Mouse (Mus musculus) midbrain, embryonic 16.5 days (tissue): ENCODE measurements around the gene Pdzd2. TPM values are rescaled to one million over a fixed set of nuclear protein-coding genes. Genes with fewer than 3 reads are reported as not detected.

ENCODE experiments used
- ATAC-seq: fragments of 200-750 bp; cut with Nextera tagmentation; 2 replicates; pipeline ENCODE4 v1.8.0; 2017; ENCODE audit warnings: moderate TSS enrichment
- H3K27ac ChIP-seq: fragments of 300-500 bp; sonication (generic); 2 replicates; pipeline ENCODE4 v1.5.1; 2014; ENCODE audit warnings: mild to moderate bottlenecking, low read length, mixed read lengths
- H3K27me3 ChIP-seq: fragments of 300-500 bp; sonication (generic); 2 replicates; pipeline ENCODE4 v1.6.1; 2014; ENCODE audit warnings: low read depth, low read length, mixed read lengths; ENCODE audit not compliant: control insufficient read depth, insufficient read depth
- H3K36me3 ChIP-seq: fragments of 300-500 bp; sonication (generic); 2 replicates; pipeline ENCODE4 v1.6.1; 2014; ENCODE audit warnings: mild to moderate bottlenecking, low read length, moderate library complexity, mixed read lengths; ENCODE audit not compliant: control insufficient read depth, insufficient read depth
- H3K4me1 ChIP-seq: fragments of 300-500 bp; sonication (generic); 2 replicates; pipeline ENCODE4 v1.6.1; 2014; ENCODE audit warnings: mild to moderate bottlenecking, low read length, mixed read lengths; ENCODE audit not compliant: control insufficient read depth, insufficient read depth
- H3K4me2 ChIP-seq: fragments of 300-500 bp; sonication (generic); 2 replicates; pipeline ENCODE4 v1.6.1; 2014; ENCODE audit warnings: mild to moderate bottlenecking, low read length, mixed read lengths
- H3K4me3 ChIP-seq: fragments of 300-500 bp; sonication (generic); 2 replicates; pipeline ENCODE4 v1.5.1; 2014; ENCODE audit warnings: low read depth, mild to moderate bottlenecking, low read length, moderate library complexity, mixed read lengths
- H3K9ac ChIP-seq: fragments of 300-500 bp; sonication (generic); 2 replicates; pipeline ENCODE4 v1.6.1; 2014; ENCODE audit warnings: low read depth, low read length, mixed read lengths
- H3K9me3 ChIP-seq: fragments of 300-500 bp; sonication (generic); replicated peaks from 2 replicates; pipeline ENCODE4 v1.6.1; 2014; ENCODE audit warnings: mild to moderate bottlenecking, low read length, mixed read lengths; ENCODE audit not compliant: control insufficient read depth, poor library complexity, severe bottlenecking
- WGBS: fragments of 180-500 bp; shearing (Covaris S2); extraction: QIAGEN DNeasy Blood & Tissue Kit; methylation state at CpG from one replicate; pipeline ENCODE4 v1.1.7; 2014; 5-methylcytosine and 5-hydroxymethylcytosine counted together
- polyA plus RNA-seq: library from polyadenylated mRNA; unstranded; fragments of >200 nt; fragmentation: Nextera tagmentation; extraction: Ambion mirVana; gene quantifications from 2 replicates; pipeline ENCODE4 v1.2.1, GENCODE M21; 2015

Gene Pdzd2
- polyA plus RNA-seq, 1 experiment from 2014 or later: 14.5 TPM

GRCm38 (mm10) chr15:12337030-12337778 is 402.5 kb downstream of the Pdzd2 start:
- Histone ChIP-seq H3K4me3 (no peak overlapping the region), H3K27me3 (no peaks in the 10 kb centered on the region), H3K4me2 (no peak overlapping the region), H3K27ac (no peak overlapping the region), H3K9me3 (no peaks in the 10 kb centered on the region), H3K36me3 (no peaks in the 10 kb centered on the region), H3K4me1 (peaks cover 9% of the 10 kb centered on the region), H3K9ac (no peak overlapping the region)
- 93% methylated on average over 4 of the region's 4 CpGs for WGBS
- ATAC-seq: no peak

- no peaks in the 10 kb centered on the region for H3K36me3 ChIP-seq
- no peaks in the 10 kb centered on the region for H3K9me3 ChIP-seq
- H3K27me3 ChIP-seq: no peaks in the 10 kb centered on the region
- no peak overlapping the region for H3K4me2 ChIP-seq
- 81% methylated on average over 4 of the region's 4 CpGs for WGBS
- H3K4me3 ChIP-seq: no peak overlapping the region
- H3K4me1 ChIP-seq: no peaks in the 10 kb centered on the region; the same call in none of the 2 replicates
- no peak overlapping the region for H3K9ac ChIP-seq
- H3K27ac ChIP-seq: no peak overlapping the region
- ATAC-seq: no peak
Observed at GRCm38 (mm10) chr15:12334381-12334780, 405.3 kb downstream of the Pdzd2 start.

GRCm38 (mm10) chr15:12331300-12331699 is 408.4 kb downstream of the Pdzd2 start:
- no peak overlapping the region for H3K27ac ChIP-seq
- WGBS: 71% methylated on average over 1 of the region's 1 CpGs

GRCm38 (mm10) chr15:12330892-12331291 is 408.8 kb downstream of the Pdzd2 start:
- H3K27ac ChIP-seq: no peak overlapping the region
- ATAC-seq: no peak
- no peaks in the 10 kb centered on the region; the same call in none of the 2 replicates for H3K4me1 ChIP-seq
- H3K9me3 ChIP-seq: no peaks in the 10 kb centered on the region
- H3K4me3 ChIP-seq: no peak overlapping the region
- no peak overlapping the region for H3K4me2 ChIP-seq
- H3K36me3 ChIP-seq: no peaks in the 10 kb centered on the region
- no peak overlapping the region for H3K9ac ChIP-seq
- no peaks in the 10 kb centered on the region for H3K27me3 ChIP-seq

More at GRCm38 (mm10) chr15:12331300-12331699, 408.4 kb downstream of the Pdzd2 start:
- no peak overlapping the region for H3K4me2 ChIP-seq
- no peaks in the 10 kb centered on the region for H3K9me3 ChIP-seq
- no peak overlapping the region for H3K4me3 ChIP-seq
- H3K9ac ChIP-seq: no peak overlapping the region
- H3K27me3 ChIP-seq: no peaks in the 10 kb centered on the region
- H3K36me3 ChIP-seq: no peaks in the 10 kb centered on the region
- ATAC-seq: no peak
- no peaks in the 10 kb centered on the region; the same call in none of the 2 replicates for H3K4me1 ChIP-seq

GRCm38 (mm10) chr15:12330389-12330788 is 409.3 kb downstream of the Pdzd2 start:
- no peak overlapping the region for H3K9ac ChIP-seq
- H3K4me1 ChIP-seq: peaks cover 3% of the 10 kb centered on the region
- no peaks in the 10 kb centered on the region for H3K27me3 ChIP-seq
- H3K27ac ChIP-seq: no peak overlapping the region
- H3K4me3 ChIP-seq: no peak overlapping the region
- H3K36me3 ChIP-seq: peaks cover 3% of the 10 kb centered on the region; the same call in 1 of the 2 replicates
- ATAC-seq: no peak
- WGBS: 92% methylated on average over 3 of the region's 3 CpGs
- H3K4me2 ChIP-seq: no peak overlapping the region
- H3K9me3 ChIP-seq: no peaks in the 10 kb centered on the region

- ATAC-seq: no peak
- H3K9me3 ChIP-seq: no peaks in the 10 kb centered on the region
- no peak overlapping the region for H3K4me3 ChIP-seq
- H3K4me1 ChIP-seq: peaks cover 24% of the 10 kb centered on the region
- H3K9ac ChIP-seq: 0 out of 2 replicates have a peak overlapping the region, but pooled peaks have one; percentile 7
- peaks cover 3% of the 10 kb centered on the region; the same call in 1 of the 2 replicates for H3K27me3 ChIP-seq
- H3K4me2 ChIP-seq: peak overlapping the region; percentile 31
- WGBS: 100% methylated on average over 1 of the region's 1 CpGs
- peaks cover 3% of the 10 kb centered on the region; the same call in 1 of the 2 replicates for H3K36me3 ChIP-seq
- no peak overlapping the region for H3K27ac ChIP-seq
Observed at GRCm38 (mm10) chr15:12324326-12324725, 415.4 kb downstream of the Pdzd2 start.

- 16% methylated on average over 9 of the region's 9 CpGs for WGBS
- ATAC-seq: no peak
- Histone ChIP-seq H3K9ac (peak overlapping the region; percentile 99), H3K9me3 (no peaks in the 10 kb centered on the region), H3K4me1 (peaks cover 24% of the 10 kb centered on the region), H3K27me3 (peaks cover 3% of the 10 kb centered on the region; the same call in 1 of the 2 replicates), H3K4me3 (peak overlapping the region; percentile 78), H3K27ac (no peak overlapping the region), H3K4me2 (peak overlapping the region; percentile 80), H3K36me3 (peaks cover 3% of the 10 kb centered on the region; the same call in 1 of the 2 replicates)
Observed at GRCm38 (mm10) chr15:12322676-12323402, 416.9 kb downstream of the Pdzd2 start.

GRCm38 (mm10) chr15:12321788-12322621 is 417.7 kb downstream of the Pdzd2 start, which contains the start of gene 1810049J17Rik:
1810049J17Rik (minus strand) TSS chr15:12321899.
- peak within 1 kb of the TSS; percentile 89 for H3K27ac ChIP-seq
- ATAC-seq: peak; percentile 52
- WGBS: under 1% methylated on average over 53 of the region's 70 CpGs

More at GRCm38 (mm10) chr15:12321788-12322621, 417.7 kb downstream of the Pdzd2 start, which contains the start of gene 1810049J17Rik:
- Histone ChIP-seq H3K27me3 (peaks cover 3% of the 10 kb centered on the region; the same call in 1 of the 2 replicates), H3K4me2 (peak within 1 kb of the TSS; percentile 80), H3K9me3 (no peaks in the 10 kb centered on the region), H3K9ac (peak within 1 kb of the TSS; percentile 99), H3K36me3 (peaks cover 3% of the 10 kb centered on the region; the same call in 1 of the 2 replicates), H3K4me1 (peaks cover 24% of the 10 kb centered on the region), H3K4me3 (peak within 1 kb of the TSS; percentile 78)
